Mouse (Mus musculus): ENCODE data around the gene Aqp5.

- no peak for TF ChIP-seq USF1 (IDR thresholded peaks at IDR 0.05; ENCODE audit: low read depth, low read length)
- TF ChIP-seq CTCF (IDR thresholded peaks at IDR 0.05 in 2 of 3, conservative IDR thresholded peaks at IDR 0.05 in 1 of 3; ENCODE audit: control insufficient read depth in 1 of 3, insufficient read depth in 1 of 3, low read depth in 2 of 3, low read length in 3 of 3, poor library complexity in 1 of 3, severe bottlenecking in 1 of 3), result no peak
- no peak for TF ChIP-seq CHD2 (IDR thresholded peaks at IDR 0.05; ENCODE audit: low read length)
- TF ChIP-seq JUND (IDR thresholded peaks at IDR 0.05; ENCODE audit: low read depth, low read length), result no peak
- no peak for TF ChIP-seq BHLHE40 (IDR thresholded peaks at IDR 0.05; ENCODE audit: borderline replicate concordance, low read depth, low read length)
- TF ChIP-seq POLR2A (IDR thresholded peaks at IDR 0.05; ENCODE audit: control insufficient read depth in 1 of 2, insufficient read depth in 1 of 2, low read depth in 1 of 2, low read length in 2 of 2, poor library complexity in 1 of 2), result no peak
- TF ChIP-seq EP300 (IDR thresholded peaks at IDR 0.05; ENCODE audit: low read depth in 1 of 2, low read length in 2 of 2), result no peak
- TF ChIP-seq SMC3 (IDR thresholded peaks at IDR 0.05; ENCODE audit: low read depth, low read length), result no peak
- TF ChIP-seq TCF12 (IDR thresholded peaks at IDR 0.05; ENCODE audit: low read depth, low read length), result no peak
Measured at GRCm38 (mm10) chr15:99569123-99569522, 21.5 kb upstream of the Aqp5 start.
